Mouse (Mus musculus): ENCODE results near the gene Tnni3k. TPM values are rescaled to one million over a fixed set of nuclear protein-coding genes. Genes with fewer than 3 reads are reported as not detected.

The Tnni3k gene
- polyA plus RNA-seq (2014; fragmentation: Nextera tagmentation; extraction: Ambion mirVana), result 0.05 and 0.10 TPM in 2 replicates

DNA sequence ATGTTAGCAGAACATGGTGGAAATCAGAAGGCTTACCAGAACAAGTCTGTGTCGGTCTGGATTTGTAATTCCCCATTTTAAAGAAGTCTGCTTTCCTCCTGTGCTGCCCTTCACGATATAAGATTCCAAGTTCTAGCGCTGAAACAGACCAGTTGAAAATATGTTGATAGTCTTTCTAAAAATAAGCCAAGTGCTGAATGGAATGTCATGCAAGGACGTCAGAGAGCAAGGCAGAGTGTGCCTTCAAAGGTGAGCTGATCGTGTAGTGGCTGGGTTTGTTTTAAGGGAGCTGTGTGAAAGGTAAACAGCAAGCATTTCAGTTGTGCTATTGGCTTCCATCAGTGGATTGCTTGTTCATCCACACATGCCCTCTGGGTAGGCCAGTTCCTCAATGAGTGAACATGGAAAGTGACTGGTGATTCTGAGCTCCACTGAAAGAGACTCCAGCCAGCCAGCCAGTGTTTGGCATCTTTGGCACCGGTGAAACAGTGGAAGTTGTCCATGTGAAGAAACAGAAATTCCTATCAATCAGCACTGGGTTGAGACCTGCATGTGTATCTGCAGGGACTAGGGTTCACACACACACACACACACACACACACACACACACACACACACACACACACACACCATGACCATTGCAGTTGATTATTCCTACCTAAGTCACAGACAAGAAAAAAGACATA lies at the start of gene Tnni3k:
Gene Tnni3k (minus strand): TSS at position 177 of the 686 bp plus-strand sequence.
- Histone ChIP-seq H3K27ac (ENCODE audit: low read depth, low read length) (no peak within 1 kb of the TSS), H3K36me3 (ENCODE audit: control insufficient read depth, insufficient read depth, low read length) (no peaks in the 10 kb centered on the region), H3K9ac (ENCODE audit: low read depth, low read length) (no peak within 1 kb of the TSS), H3K4me2 (replicated peaks; ENCODE audit: low read depth, low read length) (no peak within 1 kb of the TSS), H3K4me3 (ENCODE audit: low read depth, low read length) (no peak within 1 kb of the TSS), H3K27me3 (ENCODE audit: control insufficient read depth, insufficient read depth, low read length) (no peaks in the 10 kb centered on the region), H3K9me3 (ENCODE audit: control insufficient read depth, low read length) (no peaks in the 10 kb centered on the region), H3K4me1 (replicated peaks; ENCODE audit: control insufficient read depth, insufficient read depth, low read length) (no peaks in the 10 kb centered on the region)
- DNase-seq (ENCODE audit: low spot score) (no peak), ATAC-seq (ENCODE audit: low FRiP score) (no peak)
- 75% methylated on average over 6 of the region's 6 CpGs for WGBS

- ATAC-seq (ENCODE audit: low FRiP score), result no peak
- Histone ChIP-seq H3K9me3 (ENCODE audit: control insufficient read depth, low read length) (no peaks in the 10 kb centered on the region), H3K36me3 (ENCODE audit: control insufficient read depth, insufficient read depth, low read length) (no peaks in the 10 kb centered on the region), H3K9ac (ENCODE audit: low read depth, low read length) (no peak overlapping the region), H3K27ac (ENCODE audit: low read depth, low read length) (no peak overlapping the region), H3K4me3 (ENCODE audit: low read depth, low read length) (no peak overlapping the region), H3K4me1 (replicated peaks; ENCODE audit: control insufficient read depth, insufficient read depth, low read length) (no peaks in the 10 kb centered on the region), H3K27me3 (ENCODE audit: control insufficient read depth, insufficient read depth, low read length) (no peaks in the 10 kb centered on the region), H3K4me2 (replicated peaks; ENCODE audit: low read depth, low read length) (no peak overlapping the region)
- no peak for DNase-seq (ENCODE audit: low spot score)
- WGBS, result 78% methylated on average over 1 of the region's 1 CpGs
Observed at GRCm38 (mm10) chr3:155099266-155099665, 44.1 kb upstream of the Tnni3k start.

- Histone ChIP-seq H3K9ac (ENCODE audit: low read depth, low read length) (peak within 1 kb of the TSS; percentile 73), H3K27ac (ENCODE audit: low read depth, low read length) (peak within 1 kb of the TSS; percentile 72), H3K4me3 (ENCODE audit: low read depth, low read length) (peak within 1 kb of the TSS; percentile 65), H3K9me3 (ENCODE audit: control insufficient read depth, low read length) (no peaks in the 10 kb centered on the region), H3K36me3 (ENCODE audit: control insufficient read depth, insufficient read depth, low read length) (no peaks in the 10 kb centered on the region), H3K4me2 (replicated peaks; ENCODE audit: low read depth, low read length) (peak within 1 kb of the TSS; percentile 58), H3K27me3 (ENCODE audit: control insufficient read depth, insufficient read depth, low read length) (no peaks in the 10 kb centered on the region), H3K4me1 (replicated peaks; ENCODE audit: control insufficient read depth, insufficient read depth, low read length) (no peaks in the 10 kb centered on the region; the same call in 1 of the 2 replicates)
- DNase-seq (ENCODE audit: low spot score), result peak; percentile 90
- 1% methylated on average over 46 of the region's 47 CpGs for WGBS
- ATAC-seq (ENCODE audit: low FRiP score), result peak; percentile 100
Observed at GRCm38 (mm10) chr3:155093116-155093956, 38.1 kb upstream of the Tnni3k start, which contains the start of the genes Fpgt and Lrriq3. Fpgt (minus strand) TSS chr3:155093403. Lrriq3 (plus strand) TSS chr3:155093434.

DNA sequence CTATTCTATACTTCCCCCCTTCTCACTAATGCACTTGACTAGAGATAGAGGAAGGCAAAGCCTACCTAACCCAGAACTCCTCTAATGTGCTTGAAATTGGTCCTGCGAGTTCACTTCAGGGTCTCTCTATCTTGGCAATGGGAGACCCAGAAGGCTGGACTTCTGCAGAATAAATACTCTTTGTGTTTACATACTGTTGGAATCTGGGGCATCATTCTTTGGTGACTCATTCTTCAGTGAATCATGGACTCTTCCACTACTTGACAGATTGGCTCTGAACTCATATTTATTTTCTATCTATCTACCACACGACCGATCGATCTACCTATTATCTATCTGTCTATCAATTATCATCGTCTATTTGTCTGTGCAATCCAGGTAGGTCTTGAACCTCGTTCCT lies 36.9 kb upstream of the Tnni3k start:
- Histone ChIP-seq H3K9ac (ENCODE audit: low read depth, low read length) (no peak overlapping the region), H3K9me3 (ENCODE audit: control insufficient read depth, low read length) (no peaks in the 10 kb centered on the region), H3K27ac (ENCODE audit: low read depth, low read length) (no peak overlapping the region), H3K4me3 (ENCODE audit: low read depth, low read length) (no peak overlapping the region; the same call in 1 of the 2 replicates), H3K36me3 (ENCODE audit: control insufficient read depth, insufficient read depth, low read length) (no peaks in the 10 kb centered on the region), H3K27me3 (ENCODE audit: control insufficient read depth, insufficient read depth, low read length) (no peaks in the 10 kb centered on the region), H3K4me2 (replicated peaks; ENCODE audit: low read depth, low read length) (peak overlapping the region; percentile 58; the same call in 1 of the 2 replicates), H3K4me1 (replicated peaks; ENCODE audit: control insufficient read depth, insufficient read depth, low read length) (no peaks in the 10 kb centered on the region; the same call in 1 of the 2 replicates)
- 95% methylated on average over 6 of the region's 6 CpGs for WGBS
- ATAC-seq (ENCODE audit: low FRiP score) (no peak), DNase-seq (ENCODE audit: low spot score) (no peak)

GRCm38 (mm10) chr3:155077908-155078307 lies 22.7 kb upstream of the Tnni3k start:
- Histone ChIP-seq H3K9ac (ENCODE audit: low read depth, low read length) (no peak overlapping the region), H3K27me3 (ENCODE audit: control insufficient read depth, insufficient read depth, low read length) (no peaks in the 10 kb centered on the region), H3K36me3 (ENCODE audit: control insufficient read depth, insufficient read depth, low read length) (no peaks in the 10 kb centered on the region), H3K27ac (ENCODE audit: low read depth, low read length) (no peak overlapping the region), H3K9me3 (ENCODE audit: control insufficient read depth, low read length) (no peaks in the 10 kb centered on the region), H3K4me1 (replicated peaks; ENCODE audit: control insufficient read depth, insufficient read depth, low read length) (no peaks in the 10 kb centered on the region), H3K4me3 (ENCODE audit: low read depth, low read length) (no peak overlapping the region), H3K4me2 (replicated peaks; ENCODE audit: low read depth, low read length) (no peak overlapping the region)
- ATAC-seq (ENCODE audit: low FRiP score) (no peak), DNase-seq (ENCODE audit: low spot score) (no peak)
- 85% methylated on average over 4 of the region's 4 CpGs for WGBS

DNA sequence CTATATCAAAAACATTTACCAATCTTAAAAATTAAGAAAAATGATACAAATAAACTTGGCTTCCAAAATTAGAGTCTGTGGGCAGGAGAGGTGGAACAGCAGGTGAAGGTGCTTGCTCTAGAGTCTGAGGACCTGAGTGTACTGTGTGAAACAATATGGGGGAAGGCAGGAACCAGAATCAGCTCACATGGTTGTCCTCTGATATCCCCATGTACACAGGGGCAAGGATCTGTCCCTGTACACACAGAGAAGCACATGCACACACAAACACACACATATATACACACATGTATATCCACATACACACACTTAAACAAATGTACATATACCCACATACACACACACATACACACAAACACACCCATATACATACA lies 4.2 kb upstream of the Tnni3k start:
- no peak overlapping the region for H3K4me3 ChIP-seq (ENCODE audit: low read depth, low read length)
- H3K9me3 ChIP-seq (ENCODE audit: control insufficient read depth, low read length), result no peaks in the 10 kb centered on the region
- no peak overlapping the region for H3K27ac ChIP-seq (ENCODE audit: low read depth, low read length)
- H3K27me3 ChIP-seq (ENCODE audit: control insufficient read depth, insufficient read depth, low read length), result no peaks in the 10 kb centered on the region
- no peak for ATAC-seq (ENCODE audit: low FRiP score)
- no peaks in the 10 kb centered on the region for H3K36me3 ChIP-seq (ENCODE audit: control insufficient read depth, insufficient read depth, low read length)
- no peaks in the 10 kb centered on the region for H3K4me1 ChIP-seq (replicated peaks; ENCODE audit: control insufficient read depth, insufficient read depth, low read length)
- H3K9ac ChIP-seq (ENCODE audit: low read depth, low read length), result no peak overlapping the region
- H3K4me2 ChIP-seq (replicated peaks; ENCODE audit: low read depth, low read length), result no peak overlapping the region
- DNase-seq (ENCODE audit: low spot score), result no peak

GRCm38 (mm10) chr3:155058800-155059448 lies 3.7 kb upstream of the Tnni3k start:
- Histone ChIP-seq H3K4me3 (ENCODE audit: low read depth, low read length) (no peak overlapping the region), H3K27me3 (ENCODE audit: control insufficient read depth, insufficient read depth, low read length) (no peaks in the 10 kb centered on the region), H3K9ac (ENCODE audit: low read depth, low read length) (no peak overlapping the region), H3K4me2 (replicated peaks; ENCODE audit: low read depth, low read length) (no peak overlapping the region), H3K36me3 (ENCODE audit: control insufficient read depth, insufficient read depth, low read length) (no peaks in the 10 kb centered on the region), H3K9me3 (ENCODE audit: control insufficient read depth, low read length) (no peaks in the 10 kb centered on the region), H3K27ac (ENCODE audit: low read depth, low read length) (no peak overlapping the region), H3K4me1 (replicated peaks; ENCODE audit: control insufficient read depth, insufficient read depth, low read length) (no peaks in the 10 kb centered on the region)
- 82% methylated on average over 6 of the region's 6 CpGs for WGBS
- DNase-seq (ENCODE audit: low spot score) (no peak), ATAC-seq (ENCODE audit: low FRiP score) (no peak)

- H3K4me1 ChIP-seq (replicated peaks; ENCODE audit: control insufficient read depth, insufficient read depth, low read length), result no peaks in the 10 kb centered on the region
- H3K4me3 ChIP-seq (ENCODE audit: low read depth, low read length), result no peak overlapping the region
- no peak overlapping the region for H3K9ac ChIP-seq (ENCODE audit: low read depth, low read length)
- no peaks in the 10 kb centered on the region for H3K27me3 ChIP-seq (ENCODE audit: control insufficient read depth, insufficient read depth, low read length)
- no peak overlapping the region for H3K4me2 ChIP-seq (replicated peaks; ENCODE audit: low read depth, low read length)
- H3K27ac ChIP-seq (ENCODE audit: low read depth, low read length), result no peak overlapping the region
- H3K9me3 ChIP-seq (ENCODE audit: control insufficient read depth, low read length), result no peaks in the 10 kb centered on the region
- H3K36me3 ChIP-seq (ENCODE audit: control insufficient read depth, insufficient read depth, low read length), result no peaks in the 10 kb centered on the region
- DNase-seq (ENCODE audit: low spot score) (no peak), ATAC-seq (ENCODE audit: low FRiP score) (no peak)
Observed at GRCm38 (mm10) chr3:155057566-155057965, 2.4 kb upstream of the Tnni3k start.
